Mouse (Mus musculus) brain, embryonic 14.5 days (tissue): ENCODE data around the gene Pard3b.

ENCODE experiments used
- CTCF ChIP-seq: fragments of 200-500 bp; IDR thresholded peaks from 2 replicates; pipeline ENCODE4 v1.5.1; 2012; ENCODE audit warnings: inconsistent platforms, mild to moderate bottlenecking, moderate library complexity, borderline replicate concordance; ENCODE audit not compliant: insufficient read depth, insufficient read length; ENCODE audit errors: extremely low read depth
- POLR2A ChIP-seq: fragments of 200-500 bp; IDR thresholded peaks from 2 replicates; pipeline ENCODE4 v1.6.1; 2012; ENCODE audit warnings: mild to moderate bottlenecking, inconsistent platforms, borderline replicate concordance; ENCODE audit not compliant: poor library complexity, insufficient read depth, insufficient read length, severe bottlenecking; ENCODE audit errors: extremely low read depth

GRCm38 (mm10) chr1:62650491-62650890 lies 1011.9 kb downstream of the Pard3b start:
- TF ChIP-seq CTCF, result no peak
- TF ChIP-seq POLR2A, result no peak
